Mouse (Mus musculus) olfactory bulb, adult 2 months (tissue): ENCODE measurements at regions not wholly inside any gene's neighbourhood (a gene's known extent, or its start where the extent isn't known, plus 50 kb on each side); places are given as distances from the start of the nearest gene placed in this dataset.

Experiments used
- CTCF ChIP-seq: fragments of 200-500 bp; IDR thresholded peaks from 2 replicates; pipeline ENCODE4 v1.5.1; 2012; ENCODE audit warnings: low read depth, mild to moderate bottlenecking, low read length, moderate library complexity; ENCODE audit not compliant: insufficient read depth
- POLR2A ChIP-seq: fragments of 200-500 bp; IDR thresholded peaks from 2 replicates; pipeline ENCODE4 v1.6.1; 2012; ENCODE audit warnings: mild to moderate bottlenecking, low read depth, low read length, moderate library complexity; ENCODE audit not compliant: insufficient read depth

- TF ChIP-seq CTCF (no peak), POLR2A (no peak)
These were observed 424.8 kb upstream of the Sall1 start for GRCm38 (mm10) chr8:89468782-89469220.
